Mouse (Mus musculus) spleen, adult 2 months (tissue): ENCODE data around the gene Coro1b.

Experiments used
- CTCF ChIP-seq: fragments of 200-500 bp; IDR thresholded peaks from 2 replicates; pipeline ENCODE4 v1.5.1; 2011; ENCODE audit warnings: mild to moderate bottlenecking, inconsistent platforms; ENCODE audit not compliant: insufficient read depth, insufficient read length, insufficient replicate concordance; ENCODE audit errors: extremely low read depth
- POLR2A ChIP-seq: fragments of 200-500 bp; IDR thresholded peaks from 2 replicates; pipeline ENCODE4 v1.6.1; 2011; ENCODE audit warnings: low read depth, low read length, inconsistent platforms

GRCm38 (mm10) chr19:4099056-4099455 lies 49.4 kb upstream of the Coro1b start:
- TF ChIP-seq CTCF (peak; percentile 95), POLR2A (no peak)
